Mouse (Mus musculus): ENCODE measurements at regions not wholly inside any gene's neighbourhood (a gene's known extent, or its start where the extent isn't known, plus 50 kb on each side); places are given as distances from the start of the nearest gene placed in this dataset.
"Not testable (repeated sequence)": the region's sequence is repeated elsewhere in the genome, so short reads cannot be mapped to it uniquely, and the experiment has no call there.

DNA sequence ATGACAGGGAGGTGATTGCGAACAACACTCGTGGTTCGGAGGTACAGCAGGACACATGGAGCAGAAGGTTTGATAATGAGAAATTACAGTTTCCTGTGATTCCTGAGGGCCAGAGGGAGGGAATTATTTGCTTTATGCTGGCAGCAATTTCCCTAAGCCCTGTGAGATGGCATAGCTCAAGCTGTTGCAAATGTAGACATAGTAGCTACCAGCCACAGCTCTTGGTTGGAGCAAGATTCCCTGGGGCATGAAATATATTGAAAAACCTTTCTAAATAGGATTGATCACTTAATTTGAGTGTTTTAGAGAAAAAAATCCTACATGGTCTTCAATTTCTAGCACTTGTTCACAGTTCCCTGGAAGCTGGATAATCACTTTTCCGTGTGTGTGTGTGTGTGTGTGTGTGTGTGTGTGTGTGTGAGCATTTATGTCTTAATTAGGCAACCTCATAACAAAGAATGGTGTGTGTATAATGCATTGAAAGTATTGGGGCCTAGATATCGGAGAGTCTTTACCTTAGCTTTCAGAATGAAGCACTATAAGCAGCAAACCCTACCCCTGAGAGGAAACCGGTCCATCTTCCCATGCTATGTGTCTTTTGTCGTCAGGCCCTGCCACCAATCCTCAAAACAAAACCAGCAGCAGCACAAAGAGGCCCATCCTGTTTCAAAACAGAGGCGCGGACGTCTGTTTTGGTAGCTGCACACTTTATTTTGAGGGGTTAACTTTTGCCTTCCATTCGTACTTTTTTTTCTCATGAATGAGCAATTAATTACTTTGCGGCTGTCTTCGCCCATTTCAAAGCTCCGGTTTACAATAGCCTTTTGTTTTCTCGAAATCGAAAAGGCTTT, 172.7 kb upstream of the G2e3 start:
- DNase-seq, result no peak
- no peak for TF ChIP-seq CTCF (IDR thresholded peaks at IDR 0.05; ENCODE audit: low read depth)
- no peak overlapping the region for H3K4me2 ChIP-seq
- H3K36me3 ChIP-seq (ENCODE audit: insufficient read depth), result no peaks in the 10 kb centered on the region
- H3K27ac ChIP-seq (ENCODE audit: low read depth), result no peak overlapping the region
- H3K9ac ChIP-seq, result no peak overlapping the region
- no peak overlapping the region for H3K4me3 ChIP-seq (ENCODE audit: low read depth, low read length)
- H3K9me3 ChIP-seq (ENCODE audit: low read depth, low read length), result no peaks in the 10 kb centered on the region
- H3K27me3 ChIP-seq (ENCODE audit: insufficient read depth, low read length), result no peaks in the 10 kb centered on the region
- WGBS, result 58% methylated on average over 16 of the region's 16 CpGs
- no peaks in the 10 kb centered on the region for H3K4me1 ChIP-seq (ENCODE audit: insufficient read depth)
- ATAC-seq (ENCODE audit: insufficient read depth), result no peak

DNA sequence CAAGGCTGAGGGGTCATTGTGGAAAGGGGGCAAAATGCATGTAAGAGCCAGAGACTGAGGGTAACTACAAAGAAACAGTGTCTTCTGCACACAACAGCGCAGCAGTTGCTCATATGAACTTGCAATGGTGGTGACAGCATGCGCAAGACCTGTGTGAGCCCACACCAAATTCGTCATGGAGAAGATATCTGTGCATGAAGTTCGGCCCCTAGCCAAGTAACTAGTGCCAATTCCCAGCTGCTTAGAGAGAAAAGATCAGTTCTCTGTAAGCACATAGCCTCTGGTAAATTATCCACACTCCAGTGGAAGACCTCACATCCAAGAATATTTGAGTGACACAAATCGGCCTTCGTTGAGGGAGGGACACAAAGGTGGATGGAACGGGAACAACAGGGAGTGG, 182.7 kb upstream of the G2e3 start:
- Histone ChIP-seq H3K36me3 (ENCODE audit: insufficient read depth) (no peaks in the 10 kb centered on the region), H3K4me3 (ENCODE audit: low read depth, low read length) (no peak overlapping the region), H3K4me2 (no peak overlapping the region), H3K27me3 (ENCODE audit: insufficient read depth, low read length) (no peaks in the 10 kb centered on the region), H3K27ac (ENCODE audit: low read depth) (no peak overlapping the region), H3K4me1 (ENCODE audit: insufficient read depth) (no peaks in the 10 kb centered on the region), H3K9me3 (ENCODE audit: low read depth, low read length) (no peaks in the 10 kb centered on the region), H3K9ac (no peak overlapping the region)
- no peak for ATAC-seq (ENCODE audit: insufficient read depth)
- peak; percentile 48 for DNase-seq
- TF ChIP-seq CTCF (IDR thresholded peaks at IDR 0.05; ENCODE audit: low read depth), result no peak
- WGBS, result 84% methylated on average over 7 of the region's 7 CpGs

DNA sequence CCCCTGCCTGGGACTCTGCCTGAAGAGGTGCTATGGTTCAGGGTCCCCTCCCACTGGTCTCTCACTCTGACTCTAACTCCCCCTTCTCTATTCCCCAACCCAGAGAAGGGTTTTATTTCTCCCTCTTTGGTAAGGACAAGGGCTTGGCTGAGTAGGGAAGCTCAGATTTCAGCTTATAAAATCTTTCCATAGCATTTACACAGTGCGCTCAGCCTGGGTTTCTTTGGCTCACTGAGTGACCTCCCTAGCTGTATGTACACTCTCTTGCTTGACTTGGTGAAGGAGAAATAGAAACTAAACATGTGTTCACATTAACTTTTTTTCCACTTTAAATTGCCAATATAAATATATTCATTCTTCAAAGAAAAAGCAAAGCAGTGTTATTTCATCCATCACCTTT, 186.9 kb upstream of the G2e3 start:
- no peak overlapping the region for H3K4me2 ChIP-seq
- no peak for TF ChIP-seq CTCF (IDR thresholded peaks at IDR 0.05; ENCODE audit: low read depth)
- DNase-seq, result peak; percentile 47
- peak; percentile 90 for ATAC-seq (ENCODE audit: insufficient read depth)
- H3K4me1 ChIP-seq (ENCODE audit: insufficient read depth), result no peaks in the 10 kb centered on the region
- 35% methylated on average over 1 of the region's 1 CpGs for WGBS
- H3K9ac ChIP-seq, result no peak overlapping the region
- H3K27me3 ChIP-seq (ENCODE audit: insufficient read depth, low read length), result no peaks in the 10 kb centered on the region
- H3K27ac ChIP-seq (ENCODE audit: low read depth), result 0 out of 2 replicates have a peak overlapping the region, but pooled peaks have one; percentile 3
- no peak overlapping the region for H3K4me3 ChIP-seq (ENCODE audit: low read depth, low read length)
- no peaks in the 10 kb centered on the region for H3K36me3 ChIP-seq (ENCODE audit: insufficient read depth)
- no peaks in the 10 kb centered on the region for H3K9me3 ChIP-seq (ENCODE audit: low read depth, low read length)

DNA sequence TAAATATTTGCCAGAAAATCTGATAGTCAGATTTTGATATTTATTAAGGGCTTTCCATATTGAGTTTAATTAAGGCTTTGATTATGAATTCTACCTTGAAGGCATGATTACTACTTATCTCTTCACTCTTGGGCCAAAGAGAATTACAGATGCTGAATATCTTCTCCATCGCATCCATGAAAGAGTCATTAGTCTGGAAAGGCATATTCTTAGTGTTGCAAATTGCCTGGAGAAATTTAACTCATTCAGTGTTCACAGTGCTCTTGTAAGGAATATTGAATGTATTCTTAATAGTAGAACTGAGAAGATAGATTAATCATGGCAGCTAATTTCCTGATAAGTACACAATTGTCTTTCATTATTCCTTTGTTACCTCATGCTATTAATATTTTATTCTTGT, 187.7 kb upstream of the G2e3 start:
- DNase-seq (no peak), ATAC-seq (ENCODE audit: insufficient read depth) (no peak)
- Histone ChIP-seq H3K4me3 (ENCODE audit: low read depth, low read length) (no peak overlapping the region), H3K9me3 (ENCODE audit: low read depth, low read length) (no peaks in the 10 kb centered on the region), H3K27ac (ENCODE audit: low read depth) (no peak overlapping the region), H3K4me2 (no peak overlapping the region), H3K36me3 (ENCODE audit: insufficient read depth) (no peaks in the 10 kb centered on the region), H3K27me3 (ENCODE audit: insufficient read depth, low read length) (no peaks in the 10 kb centered on the region), H3K9ac (no peak overlapping the region), H3K4me1 (ENCODE audit: insufficient read depth) (no peaks in the 10 kb centered on the region)
- 86% methylated on average over 1 of the region's 1 CpGs for WGBS
- TF ChIP-seq CTCF (IDR thresholded peaks at IDR 0.05; ENCODE audit: low read depth), result no peak

DNA sequence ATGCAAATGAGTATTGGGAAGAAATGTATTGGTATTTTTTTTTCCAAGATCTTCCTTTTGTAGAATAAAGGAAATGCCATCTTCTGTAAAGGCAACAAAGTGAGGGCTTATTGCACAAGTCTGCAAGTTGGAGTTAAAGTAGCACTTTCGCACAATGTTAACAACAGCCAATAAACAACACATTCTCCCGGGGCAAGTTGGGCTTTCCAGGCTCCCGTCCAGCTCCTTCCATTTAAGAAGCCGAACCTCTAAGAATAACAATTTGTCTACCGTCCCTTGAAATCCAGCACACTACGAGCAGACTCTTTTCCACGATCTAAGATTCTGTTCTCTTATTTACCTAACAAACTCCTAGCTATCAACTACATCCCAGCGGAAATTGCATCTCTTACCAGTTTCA, 199.9 kb upstream of the G2e3 start:
- Histone ChIP-seq H3K27me3 (ENCODE audit: insufficient read depth, low read length) (no peaks in the 10 kb centered on the region), H3K9ac (no peak overlapping the region), H3K4me2 (no peak overlapping the region), H3K4me1 (ENCODE audit: insufficient read depth) (no peaks in the 10 kb centered on the region), H3K4me3 (ENCODE audit: low read depth, low read length) (no peak overlapping the region), H3K27ac (ENCODE audit: low read depth) (no peak overlapping the region), H3K36me3 (ENCODE audit: insufficient read depth) (no peaks in the 10 kb centered on the region), H3K9me3 (ENCODE audit: low read depth, low read length) (no peaks in the 10 kb centered on the region)
- peak; percentile 38; the same call in 1 of the 2 replicates for ATAC-seq (ENCODE audit: insufficient read depth)
- peak; percentile 75 for DNase-seq
- 36% methylated on average over 8 of the region's 8 CpGs for WGBS
- TF ChIP-seq CTCF (IDR thresholded peaks at IDR 0.05; ENCODE audit: low read depth), result no peak

DNA sequence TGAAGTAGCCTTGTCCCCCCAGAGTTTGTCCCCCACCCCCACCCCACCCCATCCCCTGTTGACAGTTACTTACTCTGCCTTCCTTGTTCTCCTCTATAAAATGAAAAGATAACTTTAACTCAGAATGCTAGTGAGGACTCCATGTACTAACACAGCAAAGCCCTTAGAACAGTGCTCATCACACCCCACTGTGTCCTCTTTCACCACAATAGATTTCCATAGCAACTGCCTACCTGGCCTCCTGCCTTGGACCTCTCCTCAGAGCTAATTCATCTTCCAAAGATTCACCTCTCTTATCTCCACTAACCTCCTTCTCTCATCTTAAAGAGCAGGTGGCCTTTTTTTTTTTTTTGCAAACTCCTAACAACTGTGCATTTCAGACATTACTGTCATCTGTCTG, 204.0 kb upstream of the G2e3 start:
- H3K4me2 ChIP-seq, result no peak overlapping the region
- ATAC-seq (ENCODE audit: insufficient read depth) (no peak), DNase-seq (no peak)
- no peaks in the 10 kb centered on the region for H3K36me3 ChIP-seq (ENCODE audit: insufficient read depth)
- no peaks in the 10 kb centered on the region for H3K4me1 ChIP-seq (ENCODE audit: insufficient read depth)
- no peaks in the 10 kb centered on the region for H3K9me3 ChIP-seq (ENCODE audit: low read depth, low read length)
- no peak for TF ChIP-seq CTCF (IDR thresholded peaks at IDR 0.05; ENCODE audit: low read depth)
- H3K27ac ChIP-seq (ENCODE audit: low read depth), result no peak overlapping the region
- H3K27me3 ChIP-seq (ENCODE audit: insufficient read depth, low read length), result no peaks in the 10 kb centered on the region
- no peak overlapping the region for H3K4me3 ChIP-seq (ENCODE audit: low read depth, low read length)
- no peak overlapping the region for H3K9ac ChIP-seq

DNA sequence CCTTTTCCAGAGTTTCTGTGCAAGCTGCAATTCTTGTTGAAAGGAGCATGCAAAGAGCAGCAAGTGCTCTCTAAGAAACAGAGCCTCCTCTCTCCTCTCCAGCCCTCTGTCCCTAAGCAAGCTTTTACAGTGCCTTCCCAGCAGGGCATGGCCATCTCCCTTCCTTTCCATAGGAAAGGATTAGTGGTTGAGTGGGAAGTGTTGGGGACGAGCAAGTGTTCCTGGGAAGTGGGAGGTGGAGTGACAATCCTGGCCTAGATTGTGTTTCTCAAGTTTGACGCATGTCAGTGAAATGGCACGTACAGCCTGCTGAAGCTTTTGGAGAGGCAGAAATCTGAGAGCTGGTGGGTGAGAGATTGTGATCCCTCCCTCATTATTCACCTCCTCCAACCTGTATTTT, 204.7 kb upstream of the G2e3 start:
- H3K4me2 ChIP-seq, result no peak overlapping the region
- H3K27ac ChIP-seq (ENCODE audit: low read depth), result no peak overlapping the region
- no peaks in the 10 kb centered on the region for H3K9me3 ChIP-seq (ENCODE audit: low read depth, low read length)
- H3K9ac ChIP-seq, result no peak overlapping the region
- no peak overlapping the region for H3K4me3 ChIP-seq (ENCODE audit: low read depth, low read length)
- no peaks in the 10 kb centered on the region for H3K4me1 ChIP-seq (ENCODE audit: insufficient read depth)
- WGBS, result 53% methylated on average over 3 of the region's 3 CpGs
- no peaks in the 10 kb centered on the region for H3K36me3 ChIP-seq (ENCODE audit: insufficient read depth)
- TF ChIP-seq CTCF (IDR thresholded peaks at IDR 0.05; ENCODE audit: low read depth), result no peak
- ATAC-seq (ENCODE audit: insufficient read depth) (no peak), DNase-seq (no peak)
- no peaks in the 10 kb centered on the region for H3K27me3 ChIP-seq (ENCODE audit: insufficient read depth, low read length)

DNA sequence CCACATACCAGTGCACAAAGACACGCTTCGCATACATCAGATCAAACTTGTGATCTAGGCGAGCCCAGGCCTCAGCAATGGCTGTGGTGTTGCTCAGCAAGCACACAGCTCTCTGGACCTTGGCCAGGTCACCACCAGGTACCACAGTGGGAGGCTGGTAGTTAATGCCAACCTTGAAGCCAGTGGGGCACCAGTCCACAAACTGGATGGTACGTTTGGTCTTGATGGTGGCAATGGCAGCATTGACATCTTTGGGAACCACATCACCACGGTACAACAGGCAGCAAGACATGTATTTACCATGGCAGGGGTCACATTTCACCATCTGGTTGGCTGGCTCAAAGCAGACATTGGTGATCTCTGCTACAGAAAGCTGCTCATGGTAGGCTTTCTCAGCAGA, 214.2 kb upstream of the G2e3 start:
- H3K4me2 ChIP-seq; H3K36me3 ChIP-seq (ENCODE audit: insufficient read depth); H3K9me3 ChIP-seq (ENCODE audit: low read depth, low read length); H3K27ac ChIP-seq (ENCODE audit: low read depth); H3K4me3 ChIP-seq (ENCODE audit: low read depth, low read length); DNase-seq; H3K4me1 ChIP-seq (ENCODE audit: insufficient read depth); H3K9ac ChIP-seq; H3K27me3 ChIP-seq (ENCODE audit: insufficient read depth, low read length); ATAC-seq (ENCODE audit: insufficient read depth): not testable (repeated sequence)
- 84% methylated on average over 5 of the region's 5 CpGs for WGBS

Data from lung, embryonic 14.5 days (tissue).